Mouse (Mus musculus) lung, postnatal 0 days (tissue): ENCODE data around the gene Jazf1.

ENCODE experiments used
- CTCF ChIP-seq: IDR thresholded peaks from 2 replicates; pipeline ENCODE4 v1.5.1; 2016; ENCODE audit warnings: antibody characterized with exemption, mild to moderate bottlenecking
- EP300 ChIP-seq: IDR thresholded peaks from 2 replicates; pipeline ENCODE4 v1.6.1; 2016; ENCODE audit warnings: antibody characterized with exemption, mild to moderate bottlenecking, control low read depth

DNA sequence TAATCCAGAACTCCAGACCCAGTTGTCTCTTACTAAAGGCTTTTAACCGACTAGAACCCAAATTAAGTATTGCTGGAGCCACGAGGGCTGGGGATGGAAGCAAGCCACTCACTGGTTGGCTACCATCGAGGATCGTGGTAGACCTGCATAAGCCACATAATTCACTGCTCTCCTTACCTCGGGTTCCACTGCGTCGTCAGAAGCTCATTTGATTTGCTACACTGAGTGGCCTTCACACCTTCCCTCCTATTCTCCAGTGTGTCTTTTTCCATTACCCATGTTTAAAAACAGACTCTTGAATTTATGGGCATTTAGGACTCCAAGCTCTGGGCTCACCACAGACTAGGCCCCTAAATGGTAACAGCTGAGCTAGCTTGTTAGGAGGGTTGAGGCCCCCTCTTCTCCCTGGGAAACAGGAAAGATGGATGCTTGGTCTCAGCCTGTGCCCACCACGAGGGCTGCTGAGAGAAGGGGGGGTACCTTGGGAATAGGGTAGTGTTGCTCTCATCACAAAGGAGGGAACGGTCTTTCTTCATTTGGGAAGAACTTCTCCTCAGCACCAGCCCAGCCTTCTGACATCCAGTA is 142.9 kb downstream of the Jazf1 start:
- TF ChIP-seq EP300 (no peak), CTCF (no peak)
